Mouse (Mus musculus): ENCODE results near the gene Arhgap33. TPM values are rescaled to one million over a fixed set of nuclear protein-coding genes. Genes with fewer than 3 reads are reported as not detected.
"Not testable (repeated sequence)": the region's sequence is repeated elsewhere in the genome, so short reads cannot be mapped to it uniquely, and the experiment has no call there.

Arhgap33 gene
- polyA plus RNA-seq, 1 experiment from 2014 or later, result 12.1 TPM

- H3K4me2 ChIP-seq (ENCODE audit: low read depth, severe bottlenecking); H3K9ac ChIP-seq (ENCODE audit: low read length); H3K27ac ChIP-seq (replicated peaks; ENCODE audit: low read depth, low read length); ATAC-seq (ENCODE audit: insufficient number of reproducible peaks, low FRiP score, low TSS enrichment, low read depth); H3K4me1 ChIP-seq (ENCODE audit: control insufficient read depth, insufficient read depth, low read length); DNase-seq (ENCODE audit: low spot score); H3K36me3 ChIP-seq (ENCODE audit: control insufficient read depth, insufficient read depth, low read length); H3K9me3 ChIP-seq (ENCODE audit: control insufficient read depth, low read length); H3K27me3 ChIP-seq (ENCODE audit: control insufficient read depth, insufficient read depth, low read length); H3K4me3 ChIP-seq (ENCODE audit: low read depth, low read length): not testable (repeated sequence)
- WGBS, result 75% methylated on average over 5 of the region's 5 CpGs
Observed at GRCm38 (mm10) chr7:30501159-30501558, 33.7 kb downstream of the Arhgap33 start.

DNA sequence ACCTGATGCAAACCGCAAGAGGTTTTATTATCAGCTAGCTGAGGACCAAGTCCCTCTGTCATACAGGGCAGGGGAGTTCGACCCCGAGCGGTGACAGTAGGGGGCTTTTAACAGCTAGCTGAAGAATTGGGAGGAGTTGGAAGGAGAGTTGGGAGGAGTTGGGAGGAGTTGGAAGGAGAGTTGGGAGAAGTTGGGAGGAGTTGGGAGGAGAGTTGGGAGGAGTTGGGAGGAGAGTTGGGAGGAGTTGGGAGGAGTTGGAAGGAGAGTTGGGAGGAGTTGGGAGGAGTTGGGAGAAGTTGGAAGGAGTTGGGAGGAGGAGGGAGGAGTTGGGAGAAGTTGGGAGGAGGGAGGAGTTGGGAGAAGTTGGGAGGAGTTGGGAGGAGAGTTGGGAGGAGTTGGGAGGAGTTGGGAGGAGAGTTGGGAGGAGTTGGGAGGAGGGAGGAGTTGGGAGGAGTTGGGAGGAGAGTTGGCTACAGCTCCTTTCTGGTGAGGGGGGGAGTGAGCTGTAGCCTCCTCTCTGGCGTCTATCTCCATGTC, 39.3 kb downstream of the Arhgap33 start:
- not testable (repeated sequence) for ATAC-seq (ENCODE audit: insufficient number of reproducible peaks, low FRiP score, low TSS enrichment, low read depth); H3K4me1 ChIP-seq (ENCODE audit: control insufficient read depth, insufficient read depth, low read length); DNase-seq (ENCODE audit: low spot score); H3K4me3 ChIP-seq (ENCODE audit: low read depth, low read length); H3K9me3 ChIP-seq (ENCODE audit: control insufficient read depth, low read length); H3K27me3 ChIP-seq (ENCODE audit: control insufficient read depth, insufficient read depth, low read length); H3K27ac ChIP-seq (replicated peaks; ENCODE audit: low read depth, low read length); H3K9ac ChIP-seq (ENCODE audit: low read length); H3K4me2 ChIP-seq (ENCODE audit: low read depth, severe bottlenecking); H3K36me3 ChIP-seq (ENCODE audit: control insufficient read depth, insufficient read depth, low read length)
- WGBS, result 57% methylated on average over 5 of the region's 5 CpGs

- Histone ChIP-seq H3K36me3 (ENCODE audit: control insufficient read depth, insufficient read depth, low read length) (no peaks in the 10 kb centered on the region), H3K27ac (replicated peaks; ENCODE audit: low read depth, low read length) (no peak within 1 kb of the TSS), H3K4me3 (ENCODE audit: low read depth, low read length) (no peak within 1 kb of the TSS), H3K27me3 (ENCODE audit: control insufficient read depth, insufficient read depth, low read length) (no peaks in the 10 kb centered on the region), H3K4me2 (ENCODE audit: low read depth, severe bottlenecking) (no peak within 1 kb of the TSS), H3K4me1 (ENCODE audit: control insufficient read depth, insufficient read depth, low read length) (no peaks in the 10 kb centered on the region), H3K9me3 (ENCODE audit: control insufficient read depth, low read length) (no peaks in the 10 kb centered on the region), H3K9ac (ENCODE audit: low read length) (no peak within 1 kb of the TSS)
- DNase-seq (ENCODE audit: low spot score) (no peak), ATAC-seq (ENCODE audit: insufficient number of reproducible peaks, low FRiP score, low TSS enrichment, low read depth) (no peak)
- WGBS, result 64% methylated on average over 11 of the region's 11 CpGs
Observed at GRCm38 (mm10) chr7:30493401-30493931, 41.4 kb downstream of the Arhgap33 start, which contains the start of gene Prodh2. Gene Prodh2 (plus strand): TSS chr7:30493622.

GRCm38 (mm10) chr7:30492765-30493164, 42.1 kb downstream of the Arhgap33 start:
- Histone ChIP-seq H3K4me1 (ENCODE audit: control insufficient read depth, insufficient read depth, low read length) (no peaks in the 10 kb centered on the region), H3K4me2 (ENCODE audit: low read depth, severe bottlenecking) (no peak overlapping the region), H3K4me3 (ENCODE audit: low read depth, low read length) (no peak overlapping the region), H3K27me3 (ENCODE audit: control insufficient read depth, insufficient read depth, low read length) (no peaks in the 10 kb centered on the region), H3K36me3 (ENCODE audit: control insufficient read depth, insufficient read depth, low read length) (no peaks in the 10 kb centered on the region), H3K9ac (ENCODE audit: low read length) (no peak overlapping the region), H3K9me3 (ENCODE audit: control insufficient read depth, low read length) (no peaks in the 10 kb centered on the region), H3K27ac (replicated peaks; ENCODE audit: low read depth, low read length) (no peak overlapping the region)
- ATAC-seq (ENCODE audit: insufficient number of reproducible peaks, low FRiP score, low TSS enrichment, low read depth) (no peak), DNase-seq (ENCODE audit: low spot score) (peak; percentile 89)
- 17% methylated on average over 4 of the region's 4 CpGs for WGBS

DNA sequence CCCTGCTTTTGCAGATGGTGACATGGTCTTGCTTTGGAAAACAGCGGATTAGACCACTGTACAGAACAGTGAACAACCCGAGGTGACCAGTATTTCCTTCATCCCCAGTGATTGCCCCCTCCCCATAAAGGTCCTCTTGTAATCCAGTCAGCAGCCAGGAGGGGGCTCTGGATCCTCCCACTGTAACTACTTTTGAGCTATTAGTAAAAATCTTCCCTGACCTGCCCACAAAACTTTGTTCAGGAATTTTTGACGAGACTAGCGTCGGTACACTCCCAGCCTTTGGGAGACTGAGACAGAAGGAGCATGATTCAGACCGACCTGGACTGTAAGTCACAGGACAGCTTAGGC, 43.9 kb downstream of the Arhgap33 start:
- Histone ChIP-seq H3K9me3 (ENCODE audit: control insufficient read depth, low read length) (no peaks in the 10 kb centered on the region), H3K27me3 (ENCODE audit: control insufficient read depth, insufficient read depth, low read length) (no peaks in the 10 kb centered on the region), H3K4me3 (ENCODE audit: low read depth, low read length) (no peak overlapping the region), H3K27ac (replicated peaks; ENCODE audit: low read depth, low read length) (no peak overlapping the region), H3K4me1 (ENCODE audit: control insufficient read depth, insufficient read depth, low read length) (no peaks in the 10 kb centered on the region), H3K9ac (ENCODE audit: low read length) (no peak overlapping the region), H3K36me3 (ENCODE audit: control insufficient read depth, insufficient read depth, low read length) (no peaks in the 10 kb centered on the region), H3K4me2 (ENCODE audit: low read depth, severe bottlenecking) (no peak overlapping the region)
- no peak for ATAC-seq (ENCODE audit: insufficient number of reproducible peaks, low FRiP score, low TSS enrichment, low read depth)
- no peak for DNase-seq (ENCODE audit: low spot score)
- WGBS, result 27% methylated on average over 6 of the region's 6 CpGs

DNA sequence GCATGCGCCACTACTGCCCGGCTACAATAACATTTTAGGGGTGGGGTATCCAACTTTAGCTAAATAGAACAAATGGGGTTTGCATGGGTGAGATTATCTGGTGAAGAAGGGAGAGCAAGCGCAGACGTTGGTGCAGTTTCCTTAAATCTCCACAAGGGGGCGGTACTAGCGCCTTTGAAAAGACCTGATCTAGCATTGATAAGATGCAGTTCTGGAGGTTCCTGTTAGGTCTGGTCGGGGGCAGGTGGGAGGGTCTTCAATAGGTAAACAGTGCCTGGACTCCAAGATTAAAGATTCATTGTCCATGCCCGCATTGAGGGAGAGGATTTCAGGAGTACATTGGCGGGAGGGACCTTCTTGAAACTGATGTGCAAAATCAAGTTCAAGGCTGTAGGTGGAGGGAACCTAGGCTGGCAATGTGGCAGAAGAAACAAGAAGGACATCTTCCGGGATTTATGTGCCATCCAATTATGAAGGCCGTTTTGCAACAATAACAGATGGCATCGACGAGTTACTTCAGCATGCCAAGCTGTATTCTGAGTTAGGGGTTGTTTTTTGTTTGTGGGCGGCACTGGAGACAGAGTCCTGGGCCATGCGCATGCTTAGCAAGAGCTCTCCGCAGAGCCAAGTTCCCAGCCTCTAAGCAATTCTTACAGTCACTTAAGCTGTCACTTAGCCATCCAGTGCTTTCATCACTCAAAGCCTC, 44.5 kb downstream of the Arhgap33 start:
- no peak overlapping the region for H3K4me2 ChIP-seq (ENCODE audit: low read depth, severe bottlenecking)
- H3K36me3 ChIP-seq (ENCODE audit: control insufficient read depth, insufficient read depth, low read length), result no peaks in the 10 kb centered on the region
- no peak for ATAC-seq (ENCODE audit: insufficient number of reproducible peaks, low FRiP score, low TSS enrichment, low read depth)
- H3K4me1 ChIP-seq (ENCODE audit: control insufficient read depth, insufficient read depth, low read length), result no peaks in the 10 kb centered on the region
- no peak overlapping the region for H3K4me3 ChIP-seq (ENCODE audit: low read depth, low read length)
- DNase-seq (ENCODE audit: low spot score), result peak; percentile 54
- H3K9ac ChIP-seq (ENCODE audit: low read length), result no peak overlapping the region
- H3K27ac ChIP-seq (replicated peaks; ENCODE audit: low read depth, low read length), result no peak overlapping the region
- no peaks in the 10 kb centered on the region for H3K9me3 ChIP-seq (ENCODE audit: control insufficient read depth, low read length)
- 34% methylated on average over 16 of the region's 16 CpGs for WGBS
- H3K27me3 ChIP-seq (ENCODE audit: control insufficient read depth, insufficient read depth, low read length), result no peaks in the 10 kb centered on the region

DNA sequence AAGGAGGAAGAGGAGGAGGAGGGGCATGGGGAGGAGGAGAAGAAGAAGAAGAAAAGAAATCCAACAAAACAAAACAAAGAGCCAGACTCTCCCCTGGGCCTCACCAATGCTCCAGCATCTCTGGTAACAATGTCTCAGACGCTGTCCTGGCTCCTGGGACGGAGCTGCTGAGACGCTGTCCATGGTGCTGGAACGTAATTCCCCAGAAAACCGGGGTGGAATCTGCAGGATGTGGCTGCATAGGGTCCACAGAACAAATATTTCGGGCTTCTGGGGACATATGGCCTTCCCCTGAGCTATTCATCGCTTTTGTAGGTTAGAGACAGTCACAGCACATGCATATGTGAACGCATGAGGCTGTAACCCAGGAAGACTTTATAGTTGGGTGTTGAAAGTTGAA, 50.6 kb downstream of the Arhgap33 start:
- Histone ChIP-seq H3K9ac (ENCODE audit: low read length) (no peak overlapping the region), H3K36me3 (ENCODE audit: control insufficient read depth, insufficient read depth, low read length) (no peaks in the 10 kb centered on the region), H3K9me3 (ENCODE audit: control insufficient read depth, low read length) (no peaks in the 10 kb centered on the region), H3K4me2 (ENCODE audit: low read depth, severe bottlenecking) (no peak overlapping the region), H3K4me1 (ENCODE audit: control insufficient read depth, insufficient read depth, low read length) (no peaks in the 10 kb centered on the region), H3K4me3 (ENCODE audit: low read depth, low read length) (no peak overlapping the region), H3K27ac (replicated peaks; ENCODE audit: low read depth, low read length) (no peak overlapping the region), H3K27me3 (ENCODE audit: control insufficient read depth, insufficient read depth, low read length) (no peaks in the 10 kb centered on the region)
- WGBS, result 16% methylated on average over 8 of the region's 8 CpGs
- ATAC-seq (ENCODE audit: insufficient number of reproducible peaks, low FRiP score, low TSS enrichment, low read depth) (no peak), DNase-seq (ENCODE audit: low spot score) (peak; percentile 82)

- Histone ChIP-seq H3K27me3 (ENCODE audit: control insufficient read depth, insufficient read depth, low read length) (no peaks in the 10 kb centered on the region), H3K4me3 (ENCODE audit: low read depth, low read length) (peak overlapping the region; percentile 9; the same call in 1 of the 2 replicates), H3K9me3 (ENCODE audit: control insufficient read depth, low read length) (no peaks in the 10 kb centered on the region; the same call in 1 of the 2 replicates), H3K4me2 (ENCODE audit: low read depth, severe bottlenecking) (peak overlapping the region; percentile 36), H3K36me3 (ENCODE audit: control insufficient read depth, insufficient read depth, low read length) (no peaks in the 10 kb centered on the region), H3K9ac (ENCODE audit: low read length) (no peak overlapping the region), H3K27ac (replicated peaks; ENCODE audit: low read depth, low read length) (no peak overlapping the region), H3K4me1 (ENCODE audit: control insufficient read depth, insufficient read depth, low read length) (no peaks in the 10 kb centered on the region)
- ATAC-seq (ENCODE audit: insufficient number of reproducible peaks, low FRiP score, low TSS enrichment, low read depth), result no peak
- WGBS, result 6% methylated on average over 32 of the region's 32 CpGs
- peak; percentile 26 for DNase-seq (ENCODE audit: low spot score)
Observed at GRCm38 (mm10) chr7:30477415-30478381, 57.2 kb downstream of the Arhgap33 start.

All from limb, embryonic 11.5 days (tissue).